Mouse (Mus musculus): ENCODE results near the gene Txlna. TPM values are rescaled to one million over a fixed set of nuclear protein-coding genes. Genes with fewer than 3 reads are reported as not detected.
A peak's percentile ranks its signal among the peaks of the same experiment; 100 is the strongest.

Gene Txlna
- polyA plus RNA-seq (2012; rRNA removed): 29.3 and 34.8 TPM in 2 replicates

DNA sequence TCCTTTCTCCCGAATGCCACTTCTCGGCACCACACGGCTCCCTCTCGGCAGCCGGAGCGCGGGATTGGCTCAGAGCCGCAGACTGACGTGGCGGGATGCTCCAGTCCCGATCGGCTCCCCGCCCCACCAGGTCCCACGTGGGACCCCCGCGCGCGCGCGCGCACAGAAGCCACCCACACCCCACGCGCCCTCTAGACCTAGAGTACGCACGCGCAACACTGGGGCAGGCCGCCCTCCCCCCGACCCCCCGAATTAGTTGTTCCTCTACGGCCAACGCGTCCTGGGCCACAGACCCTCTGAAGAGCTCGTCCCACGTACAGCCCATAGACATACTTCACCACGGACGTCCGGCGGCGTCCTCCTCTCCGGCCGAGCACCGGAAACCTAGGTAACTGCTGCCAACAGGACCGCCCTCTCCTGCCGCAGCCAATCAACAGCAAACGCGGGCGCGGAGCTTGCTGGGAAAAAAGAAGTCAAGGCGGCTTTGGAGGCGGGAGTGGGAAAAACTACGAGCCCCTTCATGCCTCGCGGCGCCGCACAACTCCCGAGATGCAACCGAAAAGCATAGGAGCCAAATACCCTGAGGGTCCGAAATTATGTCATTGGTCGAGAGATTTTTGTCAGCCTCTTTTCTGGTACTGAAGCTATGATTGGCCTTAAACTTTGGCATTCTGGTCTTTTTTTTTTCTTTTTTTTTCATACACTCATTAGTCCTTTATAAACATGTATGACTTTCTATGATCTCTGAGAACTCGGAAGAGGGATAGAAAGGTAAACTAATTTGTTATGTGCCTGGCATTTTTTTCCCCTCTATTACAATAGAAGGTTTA lies at the start of gene Txlna:
Txlna (minus strand) TSS at position 428 of the 830 bp plus-strand sequence.
- DNase-seq (ENCODE audit: low read depth): no peak

GRCm38 (mm10) chr4:129684531-129684930 lies 43.7 kb upstream of the Txlna start:
- DNase-seq (ENCODE audit: low read depth): no peak

DNA sequence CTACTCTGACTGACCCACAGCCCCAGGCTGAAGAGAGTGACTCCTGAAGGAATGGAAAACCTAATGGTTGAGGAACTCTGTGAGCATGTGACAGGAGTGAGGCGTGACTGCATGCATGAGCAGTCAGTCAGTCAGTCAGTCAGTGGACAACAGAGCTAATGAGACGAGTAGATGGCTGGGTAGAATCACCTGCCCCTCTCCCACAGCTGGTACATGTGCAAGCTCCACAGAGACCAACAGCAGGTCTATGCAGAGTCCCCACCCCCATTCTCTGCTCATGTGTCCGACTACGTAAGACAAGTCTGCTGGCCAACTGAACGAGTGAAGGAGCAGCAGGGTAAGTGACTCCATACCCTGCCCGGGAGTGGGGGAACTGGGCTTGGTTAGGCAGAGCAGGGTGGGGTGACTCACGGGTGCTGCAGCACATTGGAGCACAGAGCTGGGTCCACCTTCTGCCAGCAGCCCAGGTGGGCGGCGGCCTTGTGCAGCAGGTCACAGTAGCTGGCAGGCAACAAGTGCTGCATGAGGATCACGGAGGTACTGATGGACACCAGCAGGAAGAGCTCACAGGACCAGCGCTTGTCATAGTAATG lies 43.1 kb upstream of the Txlna start:
- no peak for DNase-seq (ENCODE audit: low read depth)

- no peak for DNase-seq (ENCODE audit: low read depth)
Measured at GRCm38 (mm10) chr4:129681837-129682236, 41.0 kb upstream of the Txlna start.

- DNase-seq (ENCODE audit: low read depth): no peak
Measured at GRCm38 (mm10) chr4:129672878-129673449, 32.1 kb upstream of the Txlna start.

DNA sequence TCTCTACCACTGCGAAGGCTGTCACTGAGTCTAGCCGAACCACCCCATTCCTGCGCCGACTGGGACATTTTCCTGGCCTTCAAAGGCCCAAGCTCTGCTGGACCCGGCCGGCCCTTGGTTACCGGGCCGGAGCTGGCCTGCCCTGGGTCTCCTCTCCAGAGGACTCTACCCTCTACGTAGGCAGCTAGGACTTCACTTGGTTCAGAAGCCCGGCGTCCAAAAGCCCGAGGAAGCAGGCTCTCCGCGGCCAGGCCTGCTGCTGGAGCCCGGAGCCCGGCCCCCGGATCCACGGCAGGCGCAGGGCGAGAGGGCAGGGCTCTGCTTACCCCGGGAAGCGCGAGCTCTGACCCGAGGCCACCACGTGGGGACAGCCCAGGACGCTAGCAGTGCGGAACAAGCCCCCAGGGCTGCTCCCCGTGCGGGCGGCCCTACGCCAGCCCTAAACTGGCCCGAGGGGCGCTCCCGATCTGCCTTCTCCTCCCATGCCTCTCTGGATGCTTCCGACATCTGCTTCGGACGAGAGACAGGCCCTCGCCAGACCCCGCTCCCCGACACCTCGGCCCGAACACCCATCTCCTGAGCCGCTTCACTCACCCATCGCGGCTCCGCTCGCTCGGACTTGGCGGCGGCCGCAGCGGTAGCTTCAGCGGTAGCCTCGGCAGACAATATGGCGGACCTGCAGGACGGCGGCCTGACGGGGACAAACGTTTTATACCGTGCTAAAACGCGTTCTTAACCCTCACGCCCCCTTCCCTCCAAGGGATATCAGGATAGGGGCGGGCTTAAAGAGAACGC lies 31.4 kb upstream of the Txlna start, which contains the start of gene Kpna6:
Kpna6 (minus strand) TSS at position 685 of the 795 bp plus-strand sequence.
- no peak for DNase-seq (ENCODE audit: low read depth)

- DNase-seq (ENCODE audit: low read depth): no peak
Measured at GRCm38 (mm10) chr4:129671491-129672082, 30.7 kb upstream of the Txlna start.

GRCm38 (mm10) chr4:129662255-129662813 lies 21.5 kb upstream of the Txlna start:
- DNase-seq (ENCODE audit: low read depth): no peak

GRCm38 (mm10) chr4:129661584-129661983 lies 20.7 kb upstream of the Txlna start:
- no peak for DNase-seq (ENCODE audit: low read depth)

DNA sequence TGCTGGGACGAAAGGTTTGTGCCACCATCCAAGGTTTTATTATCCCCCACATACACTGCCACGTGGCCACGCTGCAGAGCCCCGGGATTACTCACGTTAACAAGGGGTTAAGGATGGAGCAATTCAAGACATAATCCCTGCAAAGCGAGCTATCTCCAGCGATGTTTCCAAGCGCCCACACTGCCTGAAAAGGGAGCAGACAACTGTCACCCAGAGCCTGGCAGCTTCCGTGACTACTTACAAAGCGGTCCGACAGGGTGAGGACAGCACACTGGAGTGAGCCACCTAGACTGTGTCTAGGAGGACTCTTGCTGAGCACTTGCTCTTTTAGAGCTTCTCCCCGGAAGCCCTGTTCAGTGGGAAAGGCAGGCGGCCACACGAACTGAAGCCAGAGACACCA lies 13.9 kb upstream of the Txlna start:
- no peak for DNase-seq (ENCODE audit: low read depth)

DNA sequence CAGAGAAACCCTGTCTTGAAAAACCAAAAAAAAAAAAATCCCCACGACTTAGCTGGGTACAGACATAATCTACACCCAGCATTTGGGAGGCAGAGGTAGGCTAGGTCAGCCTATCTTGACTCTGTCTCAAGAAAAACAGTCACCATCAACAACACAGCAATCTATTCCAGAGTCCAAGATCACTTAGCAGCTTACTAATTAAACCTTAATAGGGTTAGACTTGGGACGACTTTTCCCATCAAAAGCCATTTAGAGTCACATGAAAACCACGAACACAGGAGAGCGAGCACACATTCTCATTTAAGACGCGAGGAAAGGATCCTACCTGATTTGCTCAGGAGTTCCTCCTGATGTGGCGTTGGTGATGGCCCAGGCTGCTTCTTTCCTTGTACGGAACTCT lies 9.5 kb upstream of the Txlna start:
- DNase-seq (ENCODE audit: low read depth): no peak

- DNase-seq (ENCODE audit: low read depth): no peak
Measured at GRCm38 (mm10) chr4:129648656-129649055, 7.8 kb upstream of the Txlna start.

DNA sequence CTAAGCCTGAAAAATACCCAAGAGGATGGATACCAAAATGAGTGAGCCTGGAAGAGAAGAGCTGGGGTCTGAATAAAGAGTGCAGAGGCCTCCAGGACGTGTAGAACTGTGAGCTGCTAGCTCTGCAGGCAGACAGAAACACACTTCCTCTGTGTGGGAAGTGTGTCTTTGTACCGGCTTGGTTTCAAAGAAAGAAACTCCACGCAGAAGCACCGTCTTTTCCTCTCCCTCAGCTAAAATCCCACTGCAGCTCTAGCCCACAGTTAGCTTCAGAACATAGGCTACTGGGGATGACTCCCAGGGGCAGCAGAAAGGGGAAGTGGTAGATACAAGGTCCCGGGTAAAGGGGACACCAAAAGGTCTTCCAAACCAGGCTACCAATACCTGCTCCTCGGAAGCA lies 4.3 kb upstream of the Txlna start:
- DNase-seq (ENCODE audit: low read depth): no peak

DNA sequence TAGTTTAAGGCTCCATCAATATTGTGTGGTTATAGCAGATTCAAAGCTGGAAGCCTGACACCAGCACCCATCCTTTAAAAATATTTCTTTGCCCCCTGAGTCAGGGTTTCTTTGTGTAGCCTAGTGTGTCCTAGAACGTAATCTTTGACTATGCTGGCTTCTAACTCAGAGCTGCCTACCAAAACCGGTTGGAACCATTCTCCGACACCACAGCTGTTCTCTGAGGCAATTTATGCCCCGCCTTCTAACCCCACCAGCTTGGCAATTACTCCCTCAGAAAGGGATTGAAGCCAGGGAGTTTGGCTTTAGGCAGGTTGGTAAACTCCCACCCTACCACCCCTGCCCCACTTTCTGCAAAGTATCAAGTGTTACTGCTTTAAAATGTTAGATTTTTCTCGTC lies 891 bp upstream of the Txlna start:
- no peak for DNase-seq (ENCODE audit: low read depth)

- no peak for DNase-seq (ENCODE audit: low read depth)
Measured at GRCm38 (mm10) chr4:129640101-129640637, 696 bp downstream of the Txlna start.

DNA sequence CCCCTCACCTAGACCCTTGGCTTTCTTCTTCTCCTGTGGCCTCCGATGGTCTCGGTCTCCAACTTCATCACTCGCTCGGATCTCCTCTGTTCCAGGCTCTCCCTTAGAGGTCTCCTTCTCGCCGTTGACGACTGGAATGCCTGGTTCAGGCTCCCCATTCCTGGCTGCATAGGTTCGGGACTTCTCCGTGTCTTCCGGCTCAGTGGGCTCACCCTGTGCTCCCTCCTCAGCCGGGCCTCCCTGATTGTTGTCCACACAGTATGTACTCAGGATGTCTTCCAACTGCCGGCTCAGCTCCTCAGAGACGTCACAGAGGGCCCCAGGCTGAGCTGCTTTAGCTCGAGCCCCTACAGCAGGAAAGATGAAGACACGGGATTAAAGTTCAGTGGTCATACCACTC lies 1.6 kb downstream of the Txlna start:
- no peak for DNase-seq (ENCODE audit: low read depth)

GRCm38 (mm10) chr4:129633852-129634251 lies 7.0 kb downstream of the Txlna start:
- DNase-seq (ENCODE audit: low read depth): no peak

- no peak for DNase-seq (ENCODE audit: low read depth)
Measured at GRCm38 (mm10) chr4:129631867-129632266, 9.0 kb downstream of the Txlna start.

DNA sequence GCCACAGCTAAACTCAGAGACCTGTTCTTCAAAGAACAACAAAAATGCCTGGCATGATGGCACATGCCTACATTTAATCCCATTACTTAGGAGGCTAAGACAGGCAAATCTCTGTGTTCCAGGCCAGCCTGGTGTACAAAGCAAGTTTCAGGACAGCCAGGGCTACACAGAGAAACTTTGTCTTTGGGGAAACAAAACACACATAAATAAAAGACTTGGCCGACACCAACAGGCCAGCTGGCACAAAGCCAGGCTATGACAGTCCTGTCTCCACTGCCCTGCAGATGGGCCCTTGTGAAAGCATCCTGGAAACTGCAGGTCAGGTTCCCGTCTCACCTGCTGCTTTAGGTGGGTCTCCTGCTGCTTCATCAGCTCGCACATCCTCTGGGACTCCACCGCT lies 9.9 kb downstream of the Txlna start:
- peak; percentile 92 for DNase-seq (ENCODE audit: low read depth)

- no peak for DNase-seq (ENCODE audit: low read depth)
Measured at GRCm38 (mm10) chr4:129626035-129626434, 14.8 kb downstream of the Txlna start.

DNA sequence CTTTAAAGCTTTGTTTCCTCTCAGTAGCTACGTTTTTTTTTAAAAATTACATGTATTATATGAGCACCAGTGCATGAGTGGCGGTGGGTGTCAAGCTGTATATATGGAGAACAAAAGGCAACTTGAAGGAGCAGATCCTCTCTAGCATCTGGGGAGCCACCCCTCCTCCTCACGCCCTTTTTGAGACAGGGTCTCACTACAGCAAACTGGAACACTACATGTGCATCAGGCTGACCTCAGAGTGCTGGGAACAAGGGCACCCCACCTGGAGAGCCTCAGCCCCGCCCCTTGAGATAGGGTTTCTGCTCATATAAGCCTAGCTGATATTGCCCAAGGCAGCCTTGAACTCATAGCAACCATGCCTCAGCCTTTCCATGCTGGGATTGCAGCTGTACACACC lies 15.4 kb downstream of the Txlna start:
- no peak for DNase-seq (ENCODE audit: low read depth)

All from gonadal fat pad, adult 2 months (tissue).